34 mouse cellular contexts compared by ENCODE assay signal in the genomic region with DNA sequence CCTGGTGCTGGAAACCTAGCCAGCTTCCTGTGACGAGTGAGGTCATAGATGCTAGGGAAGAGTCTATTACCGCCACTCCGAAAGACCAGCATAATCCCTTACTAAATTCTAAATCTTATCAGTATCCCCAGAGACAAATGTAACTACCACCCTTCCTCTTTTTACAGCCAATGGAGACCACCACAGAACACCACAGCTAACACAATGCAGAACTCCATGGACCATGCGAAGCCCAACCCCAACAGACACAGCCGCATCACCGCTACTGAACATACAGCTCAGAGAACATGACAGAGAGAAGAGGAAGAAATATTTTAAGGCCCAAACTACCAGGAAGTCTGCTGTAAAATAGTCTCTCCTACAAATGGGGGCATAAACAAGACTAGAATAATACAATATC. TPM values are rescaled to one million over a fixed set of nuclear protein-coding genes. Genes with fewer than 3 reads are reported as not detected.
DNase-seq lines count a peak whose midpoint lies in the region; ATAC-seq and TF ChIP-seq lines count a peak whose summit lies in the region.
"Had no signal": no experiment of that assay in that cellular context is flagged by ENCODE, and none has a peak within 500 bp of the region (broad histone marks: within the 10 kb centered on the region; RNA-seq: fewer than 3 reads in every experiment).

No protein-coding gene starts in this region.

- WGBS in thymus, adult 2 months = 44% methylated on average over 6 of the region's 6 CpGs

- no peak for TF ChIP-seq POLR2A in thymus, adult 2 months (IDR thresholded peaks at IDR 0.05; ENCODE audit: control insufficient read depth, extremely low read depth, insufficient read depth, low read length, poor library complexity)

- H3K27me3 ChIP-seq in thymus, adult 2 months (ENCODE audit: control insufficient read depth, insufficient read depth, low read length) = no peaks in the 10 kb centered on the region
- H3K27me3 ChIP-seq: embryonic facial prominence, embryonic 13.5 days; forebrain, embryonic 13.5 days; hindbrain, embryonic 13.5 days; intestine, embryonic 15.5 days had no signal

- no peak overlapping the region for H3K27ac ChIP-seq in thymus, adult 2 months (ENCODE audit: control insufficient read depth, insufficient read depth, low read length)
- H3K27ac ChIP-seq: embryonic facial prominence, embryonic 10.5 days; embryonic facial prominence, embryonic 13.5 days; forebrain, embryonic 13.5 days; hindbrain, embryonic 10.5 days; hindbrain, embryonic 13.5 days; intestine, embryonic 15.5 days had no signal

- no peak for TF ChIP-seq CTCF in thymus, adult 2 months (IDR thresholded peaks at IDR 0.05; ENCODE audit: borderline replicate concordance, control insufficient read depth, extremely low read depth, insufficient read depth, low read length, poor library complexity)

- no peaks in the 10 kb centered on the region for H3K36me3 ChIP-seq in thymus, adult 2 months (ENCODE audit: control insufficient read depth, insufficient read depth, low read length)
- H3K36me3 ChIP-seq: embryonic facial prominence, embryonic 10.5 days; embryonic facial prominence, embryonic 13.5 days; hindbrain, embryonic 10.5 days; hindbrain, embryonic 13.5 days; intestine, embryonic 15.5 days had no signal

- peak; percentile 81 for ATAC-seq in granulocyte monocyte progenitor cell, adult 5-6 weeks (replicated peaks; ENCODE audit: poor library complexity, severe bottlenecking)
- ATAC-seq: CD4-positive, CD25-positive, alpha-beta regulatory T cell, adult 4 months; forebrain, embryonic 13.5 days; hindbrain, embryonic 16.5 days; intestine, embryonic 15.5 days had no signal

- H3K4me3 ChIP-seq in thymus, adult 2 months (ENCODE audit: control insufficient read depth, insufficient read depth, low read length) = no peak overlapping the region
- H3K4me3 ChIP-seq: embryonic facial prominence, embryonic 10.5 days; embryonic facial prominence, embryonic 13.5 days; erythroblast, embryonic 14.5 days; forebrain, embryonic 13.5 days; hindbrain, embryonic 10.5 days; hindbrain, embryonic 13.5 days; intestine, embryonic 15.5 days had no signal

- DNase-seq in heart, adult 11 months = peak; percentile 61
- DNase-seq in heart, adult 8-10 months (ENCODE audit: low spot score) = no peak
- peak; percentile 13 for DNase-seq in 416B (ENCODE audit: low read depth)
- DNase-seq in thymus, adult 18-20 months = no peak
- DNase-seq in thymus, adult 2 months = no peak
- DNase-seq: adrenal gland, adult 2 months; adrenal gland, postnatal 14 days; cerebellum, adult 11 months; cerebellum, adult 2 months; cerebellum, adult 9-11 months; cerebellum, postnatal 25 days; embryo, embryonic 11 days; forebrain, postnatal 0 days; gastrocnemius, postnatal 25 days; kidney, adult 11 months had no signal

- H3K4me1 ChIP-seq in thymus, adult 2 months (replicated peaks; ENCODE audit: control insufficient read depth, insufficient read depth, low read length) = no peaks in the 10 kb centered on the region
- H3K4me1 ChIP-seq: forebrain, embryonic 13.5 days; hindbrain, embryonic 10.5 days; hindbrain, embryonic 13.5 days; intestine, embryonic 15.5 days had no signal

RNA-seq across cellular contexts. Expression of a gene that starts 21.9 kb away (rescaled TPM):
- total RNA-seq in heart, adult 8-10 months (2022) = not detected
- total RNA-seq in granulocyte monocyte progenitor cell, adult 5-6 weeks (2014; fragmentation: Nextera tagmentation) = not detected in 2 replicates
- not detected in 2 replicates for total RNA-seq in granulocyte monocyte progenitor cell, adult 5-6 weeks (2017)
- polyA plus RNA-seq in thymus, adult 2 months (2012; rRNA removed) = 0.13 TPM in 1 of 2 replicates, not detected in the other
- total RNA-seq: adrenal gland, adult 2 months; adrenal gland, postnatal 14 days; adrenal gland, postnatal 4 days; forebrain, postnatal 0 days; gastrocnemius, adult 8-10 months; gastrocnemius, postnatal 25 days; heart, postnatal 25 days; MEL had no signal
- polyA plus RNA-seq: adrenal gland, adult 2 months; C2C12; CD4-positive, CD25-positive, alpha-beta regulatory T cell, adult 4 months; cerebellum, adult 2 months; cortical plate, adult 2 months; embryonic facial prominence, embryonic 10.5 days; embryonic facial prominence, embryonic 13.5 days; erythroblast, embryonic 14.5 days; forebrain, embryonic 13.5 days; forebrain, postnatal 0 days; hindbrain, embryonic 10.5 days; hindbrain, embryonic 13.5 days; hindbrain, embryonic 16.5 days; intestine, embryonic 15.5 days had no signal

RNA-seq across cellular contexts. Expression of a gene that starts 23.1 kb away (rescaled TPM):
- total RNA-seq in heart, adult 8-10 months (2022) = not detected
- not detected in 2 replicates for total RNA-seq in granulocyte monocyte progenitor cell, adult 5-6 weeks (2014; fragmentation: Nextera tagmentation)
- total RNA-seq in granulocyte monocyte progenitor cell, adult 5-6 weeks (2017) = not detected in 2 replicates
- polyA plus RNA-seq in thymus, adult 2 months (2012; rRNA removed) = 0.05 TPM in 1 of 2 replicates, not detected in the other
- total RNA-seq: adrenal gland, adult 2 months; adrenal gland, postnatal 14 days; adrenal gland, postnatal 4 days; forebrain, postnatal 0 days; gastrocnemius, adult 8-10 months; gastrocnemius, postnatal 25 days; heart, postnatal 25 days; MEL had no signal
- polyA plus RNA-seq: adrenal gland, adult 2 months; C2C12; CD4-positive, CD25-positive, alpha-beta regulatory T cell, adult 4 months; cerebellum, adult 2 months; cortical plate, adult 2 months; embryonic facial prominence, embryonic 10.5 days; embryonic facial prominence, embryonic 13.5 days; forebrain, embryonic 13.5 days; forebrain, postnatal 0 days; frontal cortex, adult 2 months; heart, embryonic 14.5 days; heart, postnatal 0 days; hindbrain, embryonic 10.5 days; hindbrain, embryonic 13.5 days; hindbrain, embryonic 16.5 days; intestine, embryonic 15.5 days had no signal

RNA-seq across cellular contexts. Expression of a gene that starts 35.0 kb away (rescaled TPM):
- total RNA-seq in heart, adult 8-10 months (2022) = not detected
- not detected in 2 replicates for total RNA-seq in granulocyte monocyte progenitor cell, adult 5-6 weeks (2014; fragmentation: Nextera tagmentation)
- not detected in 2 replicates for total RNA-seq in granulocyte monocyte progenitor cell, adult 5-6 weeks (2017)
- polyA plus RNA-seq in thymus, adult 2 months (2012; rRNA removed) = 0.11 TPM in 1 of 2 replicates, not detected in the other
- total RNA-seq: adrenal gland, adult 2 months; adrenal gland, postnatal 14 days; forebrain, postnatal 0 days; gastrocnemius, adult 8-10 months; gastrocnemius, postnatal 25 days; heart, postnatal 25 days; MEL had no signal
- polyA plus RNA-seq: adrenal gland, adult 2 months; C2C12; CD4-positive, CD25-positive, alpha-beta regulatory T cell, adult 4 months; cerebellum, adult 2 months; cortical plate, adult 2 months; embryonic facial prominence, embryonic 10.5 days; embryonic facial prominence, embryonic 13.5 days; erythroblast, embryonic 14.5 days; forebrain, embryonic 13.5 days; forebrain, postnatal 0 days; frontal cortex, adult 2 months; heart, embryonic 14.5 days; heart, postnatal 0 days; hindbrain, embryonic 10.5 days; hindbrain, embryonic 13.5 days; hindbrain, embryonic 16.5 days; intestine, embryonic 15.5 days had no signal

Comparison
In these comparisons a context has a peak if more than half of its experiments do, and no peak if none do; other contexts are left out.
1. DNase-seq: peak in heart, adult 11 months (single experiment) and 416B (single experiment); none in heart, adult 8-10 months (single experiment), thymus, adult 18-20 months (0 of 2) and thymus, adult 2 months (single experiment).